Mouse (Mus musculus) C2C12 (cell line): Measurements from ENCODE around the gene Ush2a. TPM values are rescaled to one million over a fixed set of nuclear protein-coding genes. Genes with fewer than 3 reads are reported as not detected.

ENCODE experiments used
- H3K27me3 ChIP-seq: one replicate; pipeline ENCODE4 v1.6.1; 2011; ENCODE audit not compliant: control insufficient read depth, insufficient read depth, insufficient read length
- H3K36me3 ChIP-seq: one replicate; pipeline ENCODE4 v1.6.1; 2011; ENCODE audit not compliant: control insufficient read depth, insufficient read depth
- H3K4me3 ChIP-seq: one replicate; pipeline ENCODE4 v1.5.1; 2011; ENCODE audit warnings: mild to moderate bottlenecking, control low read depth; ENCODE audit not compliant: poor library complexity, insufficient read depth, severe bottlenecking
- H3K79me2 ChIP-seq: one replicate; pipeline ENCODE4 v1.6.1; 2011; ENCODE audit not compliant: control insufficient read depth, insufficient read depth
- H3K79me3 ChIP-seq: one replicate; pipeline ENCODE4 v1.6.1; 2011; ENCODE audit warnings: low read depth, control low read depth
- H3ac ChIP-seq: one replicate; pipeline ENCODE3; 2011; ENCODE audit warnings: low read depth; ENCODE audit not compliant: control insufficient read depth, insufficient read length
- CEBPB ChIP-seq: IDR thresholded peaks from one replicate; pipeline ENCODE4 v1.6.1; 2011; ENCODE audit warnings: low read depth, mild to moderate bottlenecking, control low read depth, moderate library complexity
- CTCF ChIP-seq: IDR thresholded peaks from one replicate; pipeline ENCODE4 v1.5.1; 2011; ENCODE audit not compliant: control insufficient read depth, insufficient read depth, insufficient read length
- FOSL1 ChIP-seq: IDR thresholded peaks from one replicate; pipeline ENCODE4 v1.8.0; 2011; ENCODE audit warnings: mild to moderate bottlenecking, low read length; ENCODE audit not compliant: poor library complexity, insufficient read depth, severe bottlenecking
- MAX ChIP-seq: IDR thresholded peaks from one replicate; pipeline ENCODE4 v1.6.1; 2011; ENCODE audit warnings: mild to moderate bottlenecking, control low read depth
- MYOD1 ChIP-seq: IDR thresholded peaks from one replicate; pipeline ENCODE4 v1.6.1; 2011; ENCODE audit warnings: low read depth; ENCODE audit not compliant: control insufficient read depth, insufficient read length
- MYOG ChIP-seq: IDR thresholded peaks from one replicate; pipeline ENCODE4 v1.6.1; 2011; ENCODE audit not compliant: control insufficient read depth, insufficient read length; ENCODE audit errors: extremely low read depth
- USF1 ChIP-seq: IDR thresholded peaks from one replicate; pipeline ENCODE4 v1.6.1; 2011; ENCODE audit warnings: low read depth, mild to moderate bottlenecking, control low read depth, moderate library complexity
- polyA plus RNA-seq: library from polyadenylated mRNA; unstranded; fragments of >200 nt; fragmentation: generic; extraction: Trizol; gene quantifications from one replicate; pipeline ENCODE4 v1.2.1, GENCODE M21; 2012; ENCODE audit warnings: missing spikeins

Ush2a gene
- polyA plus RNA-seq, 1 experiment: not detected

DNA sequence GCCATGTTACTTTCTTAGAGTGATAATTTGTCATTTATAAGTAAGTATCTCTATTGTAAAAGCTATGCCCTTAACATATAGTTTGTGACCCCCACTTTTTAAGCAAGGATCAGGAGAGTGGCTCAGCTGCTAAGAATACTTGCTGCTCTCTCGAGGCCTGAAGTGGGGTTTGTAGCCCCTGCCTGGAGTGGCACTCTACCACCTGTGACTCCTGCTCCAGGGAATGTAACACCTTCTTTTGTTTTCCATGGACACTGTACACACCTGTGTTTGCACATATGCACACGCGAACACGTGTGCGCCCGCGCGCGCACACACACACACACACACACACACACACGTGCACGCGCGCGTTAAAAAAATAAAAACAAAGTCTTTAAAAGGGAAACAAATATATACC, 424.5 kb downstream of the Ush2a start:
- H3K27me3 ChIP-seq: no peaks in the 10 kb centered on the region
- no peak overlapping the region for H3K4me3 ChIP-seq
- H3K79me2 ChIP-seq: no peaks in the 10 kb centered on the region
- no peaks in the 10 kb centered on the region for H3K36me3 ChIP-seq
- H3K79me3 ChIP-seq: no peaks in the 10 kb centered on the region
- no peak for TF ChIP-seq FOSL1
- TF ChIP-seq CTCF: no peak
- TF ChIP-seq MYOD1: no peak
- TF ChIP-seq MYOG: no peak
- TF ChIP-seq USF1: no peak
- TF ChIP-seq CEBPB: no peak
- no peak for TF ChIP-seq MAX
- H3ac ChIP-seq: no peak overlapping the region

DNA sequence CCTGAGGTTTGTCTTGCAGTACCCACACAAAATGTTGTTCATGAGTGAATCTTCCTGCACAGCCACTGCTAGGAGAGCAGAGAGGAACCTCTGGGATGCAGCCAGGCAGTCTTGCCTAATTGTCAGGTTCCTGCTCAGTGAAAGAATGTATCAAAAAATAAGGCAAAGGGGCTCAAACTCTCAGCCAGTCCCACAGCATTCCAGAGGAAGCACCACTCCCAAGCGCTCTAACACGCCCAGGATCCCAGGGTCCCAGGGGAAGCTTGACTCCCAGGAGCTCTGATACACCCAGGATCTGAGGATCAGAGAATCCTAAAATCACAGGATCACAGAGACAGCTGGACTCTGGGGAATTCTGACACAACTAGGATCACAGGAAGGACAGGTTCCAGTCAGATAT, 434.5 kb downstream of the Ush2a start:
- TF ChIP-seq MYOD1: no peak
- TF ChIP-seq FOSL1: no peak
- TF ChIP-seq CEBPB: no peak
- no peak for TF ChIP-seq CTCF
- no peak for TF ChIP-seq MYOG
- H3K27me3 ChIP-seq: no peaks in the 10 kb centered on the region
- no peaks in the 10 kb centered on the region for H3K79me2 ChIP-seq
- no peaks in the 10 kb centered on the region for H3K79me3 ChIP-seq
- H3K36me3 ChIP-seq: no peaks in the 10 kb centered on the region
- no peak overlapping the region for H3ac ChIP-seq
- no peak overlapping the region for H3K4me3 ChIP-seq

DNA sequence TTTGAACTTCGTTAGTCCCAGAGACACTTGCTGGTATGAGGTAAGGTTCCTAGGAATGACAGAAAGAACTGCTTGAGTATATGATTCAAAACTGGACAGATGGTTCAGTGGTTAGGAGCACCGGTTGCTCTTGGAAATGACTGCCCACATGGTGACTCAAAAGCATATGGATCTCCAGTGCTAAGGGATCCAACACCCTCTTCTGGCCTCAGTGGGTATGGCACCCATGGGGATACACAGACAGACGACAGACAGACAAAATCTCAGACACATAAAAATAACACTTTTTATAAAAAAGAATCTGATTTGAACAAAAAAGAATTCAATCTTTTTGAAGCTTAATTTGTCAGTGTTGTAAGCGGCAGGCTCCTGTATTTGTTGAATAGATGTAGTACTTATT, 446.4 kb downstream of the Ush2a start:
- Histone ChIP-seq H3K36me3 (no peaks in the 10 kb centered on the region), H3K27me3 (no peaks in the 10 kb centered on the region), H3K79me3 (no peaks in the 10 kb centered on the region), H3ac (no peak overlapping the region), H3K4me3 (no peak overlapping the region), H3K79me2 (no peaks in the 10 kb centered on the region)
- TF ChIP-seq FOSL1 (no peak), CTCF (no peak), MAX (no peak), USF1 (no peak), MYOG (no peak), MYOD1 (no peak), CEBPB (no peak)

DNA sequence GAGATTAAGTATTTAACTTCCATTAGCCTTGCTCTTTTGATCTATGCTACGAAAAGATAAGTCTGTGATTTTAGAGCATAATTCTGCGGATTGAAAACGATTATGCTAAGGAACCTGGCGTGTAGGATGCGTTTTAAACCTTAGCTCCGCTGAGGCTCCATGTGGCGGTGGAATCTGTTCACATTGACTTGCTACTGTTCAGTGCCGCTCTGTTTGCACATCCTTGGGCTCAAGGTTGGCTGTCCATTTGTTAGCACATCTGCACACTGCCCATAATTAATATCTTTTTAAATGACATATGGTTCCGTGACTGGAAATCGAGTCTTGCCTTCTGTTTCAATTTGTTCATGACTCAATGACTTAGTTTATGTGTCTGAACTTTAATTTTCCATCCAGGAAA, 446.9 kb downstream of the Ush2a start:
- TF ChIP-seq USF1: no peak
- TF ChIP-seq MYOD1: no peak
- no peak for TF ChIP-seq CTCF
- no peak for TF ChIP-seq MYOG
- TF ChIP-seq MAX: no peak
- no peak for TF ChIP-seq CEBPB
- no peak for TF ChIP-seq FOSL1

DNA sequence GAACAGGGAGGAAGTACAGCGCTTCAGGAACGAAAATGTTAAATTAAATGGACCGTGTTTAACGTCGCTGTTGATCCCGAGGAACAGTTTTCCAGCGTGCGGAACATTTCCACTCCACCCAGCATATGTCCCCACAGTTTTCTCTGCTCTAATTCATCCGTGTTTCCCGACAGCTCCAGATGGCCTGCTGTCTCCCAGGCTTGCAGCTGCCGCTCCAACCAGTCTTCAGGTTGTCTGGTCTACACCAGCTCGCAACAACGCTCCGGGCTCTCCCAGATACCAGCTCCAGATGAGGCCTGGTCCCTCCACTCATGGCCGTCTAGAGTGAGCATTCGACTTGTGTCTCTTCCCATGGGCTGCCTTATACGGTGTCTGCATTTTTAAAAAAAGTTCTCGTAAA, 452.3 kb downstream of the Ush2a start:
- Histone ChIP-seq H3K79me3 (no peaks in the 10 kb centered on the region), H3K27me3 (no peaks in the 10 kb centered on the region), H3K36me3 (no peaks in the 10 kb centered on the region), H3K79me2 (no peaks in the 10 kb centered on the region), H3ac (no peak overlapping the region), H3K4me3 (no peak overlapping the region)
- no peak for TF ChIP-seq MAX
- TF ChIP-seq MYOG: no peak
- no peak for TF ChIP-seq CEBPB
- TF ChIP-seq FOSL1: no peak
- no peak for TF ChIP-seq MYOD1
- TF ChIP-seq USF1: no peak
- no peak for TF ChIP-seq CTCF

More for the DNA sequence above, 446.9 kb downstream of the Ush2a start:
- no peaks in the 10 kb centered on the region for H3K36me3 ChIP-seq
- no peak overlapping the region for H3ac ChIP-seq
- no peaks in the 10 kb centered on the region for H3K79me3 ChIP-seq
- no peaks in the 10 kb centered on the region for H3K79me2 ChIP-seq
- no peak overlapping the region for H3K4me3 ChIP-seq
- H3K27me3 ChIP-seq: no peaks in the 10 kb centered on the region

DNA sequence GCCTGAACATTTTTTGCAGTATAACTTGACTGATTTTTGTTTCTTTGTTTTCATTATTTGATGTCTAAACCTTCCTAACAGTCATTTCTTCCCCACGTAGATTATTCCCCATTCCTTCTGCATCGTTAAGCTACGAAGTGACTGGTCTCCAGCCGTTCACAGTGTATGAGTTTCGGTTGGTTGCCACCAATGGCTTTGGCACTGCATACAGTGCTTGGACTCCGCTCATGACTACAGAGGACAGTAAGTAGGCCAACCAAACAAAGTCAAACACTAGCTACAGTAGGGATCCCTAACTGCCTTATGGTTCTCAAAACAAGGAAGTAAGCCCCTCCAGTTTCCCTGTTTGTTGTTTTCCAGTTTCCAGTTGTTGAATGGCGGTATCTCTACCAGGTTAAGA, 453.1 kb downstream of the Ush2a start:
- H3K36me3 ChIP-seq: no peaks in the 10 kb centered on the region
- no peak for TF ChIP-seq MYOD1
- no peak for TF ChIP-seq MYOG
- no peak for TF ChIP-seq USF1
- no peak for TF ChIP-seq CTCF
- no peak for TF ChIP-seq CEBPB
- TF ChIP-seq MAX: no peak
- no peak for TF ChIP-seq FOSL1
- no peaks in the 10 kb centered on the region for H3K79me3 ChIP-seq
- H3K27me3 ChIP-seq: no peaks in the 10 kb centered on the region
- H3K79me2 ChIP-seq: no peaks in the 10 kb centered on the region
- no peak overlapping the region for H3ac ChIP-seq
- no peak overlapping the region for H3K4me3 ChIP-seq
